Mouse (Mus musculus): ENCODE results near the gene Cygb.

DNA sequence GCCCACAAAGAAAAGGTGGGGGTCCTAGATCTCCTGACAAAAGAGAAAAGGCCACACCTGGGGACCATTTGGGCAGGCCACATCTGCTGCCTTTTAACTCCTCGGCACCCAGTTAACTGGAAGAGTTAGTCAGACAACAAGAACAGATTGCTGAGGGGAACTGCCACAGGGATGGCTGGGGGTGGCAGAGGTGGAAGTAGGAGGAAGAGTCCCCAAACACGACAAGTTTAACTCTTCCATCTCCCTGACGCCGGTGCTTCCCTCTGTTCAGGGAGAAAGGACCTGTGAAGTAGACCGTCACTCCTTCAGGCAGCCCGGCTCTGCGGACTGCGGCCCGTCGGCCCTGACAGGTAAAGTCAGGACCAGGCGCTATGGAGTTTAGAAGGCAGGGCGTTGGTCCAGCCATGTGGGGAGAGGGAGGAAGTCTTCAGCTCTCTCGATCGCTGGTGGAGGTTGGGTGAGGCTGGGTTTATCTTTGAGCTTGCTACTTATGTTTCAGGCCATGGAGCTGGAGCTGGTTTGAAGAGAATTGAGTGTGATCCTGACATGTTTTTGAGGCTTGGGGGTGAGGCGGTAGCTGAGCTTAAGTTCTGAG lies 5.0 kb upstream of the Cygb start:
- no peak for TF ChIP-seq CTCF (IDR thresholded peaks at IDR 0.05; ENCODE audit: borderline replicate concordance, extremely low read depth, insufficient read depth, insufficient read length)
- no peak for TF ChIP-seq POLR2A (IDR thresholded peaks at IDR 0.05; ENCODE audit: borderline replicate concordance, extremely low read depth, insufficient read depth, insufficient read length, poor library complexity, severe bottlenecking)

Data from brain, embryonic 14.5 days (tissue).